Mouse (Mus musculus): ENCODE results near the gene Cd6. TPM values are rescaled to one million over a fixed set of nuclear protein-coding genes. Genes with fewer than 3 reads are reported as not detected.

Gene Cd6
- total and polyA plus RNA-seq, 3 experiments = not detected

DNA sequence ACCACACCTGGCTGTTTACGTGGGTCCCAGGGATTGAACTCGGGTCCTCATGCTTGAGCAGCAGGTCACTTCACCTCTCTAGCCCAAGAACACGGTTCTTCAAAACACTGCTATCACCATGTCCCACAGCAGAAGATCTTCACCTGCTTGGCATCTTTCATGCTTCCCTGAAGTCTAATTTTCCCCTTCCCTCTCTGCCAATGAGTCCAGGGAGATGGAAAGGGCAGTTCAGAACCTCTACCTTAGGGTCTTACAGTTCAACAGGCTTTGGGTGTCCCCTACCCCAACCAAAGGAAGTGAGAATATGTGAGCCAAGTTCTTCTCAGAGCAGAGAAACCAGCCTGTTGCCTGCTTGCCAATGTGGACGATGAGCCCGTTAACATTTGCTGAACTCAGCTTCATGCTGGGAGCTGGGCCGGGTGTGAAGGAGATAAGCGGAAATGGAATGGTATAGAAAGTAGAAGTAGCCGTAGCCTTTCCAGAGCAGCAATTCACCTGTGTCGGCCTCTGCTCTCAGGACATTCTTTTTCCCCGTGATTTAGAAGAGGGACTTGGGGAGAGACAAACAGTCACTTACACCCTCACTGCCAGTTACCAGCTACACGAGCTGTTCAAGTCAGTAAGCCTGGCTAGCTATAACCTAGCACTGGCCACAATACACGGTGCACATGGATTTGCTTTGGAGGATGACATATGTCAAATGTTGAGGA, 21.2 kb downstream of the Cd6 start:
- Histone ChIP-seq H3K79me2 (ENCODE audit: control insufficient read depth, insufficient read depth, low read length, poor library complexity) (no peaks in the 10 kb centered on the region), H3K4me1 (ENCODE audit: control insufficient read depth in 1 of 2, insufficient read depth in 2 of 2, low read length in 2 of 2) (no peaks in the 10 kb centered on the region), H3K4me3 (ENCODE audit: control insufficient read depth in 1 of 2, insufficient read depth in 1 of 2, low read depth in 2 of 2, low read length in 2 of 2) (no peak overlapping the region), H3K27ac (ENCODE audit: control insufficient read depth, low read depth, low read length) (no peak overlapping the region), H3K9ac (ENCODE audit: control insufficient read depth, low read depth, low read length, poor library complexity, severe bottlenecking) (no peak overlapping the region), H3K27me3 (ENCODE audit: control insufficient read depth in 1 of 2, insufficient read depth in 2 of 2, low read length in 2 of 2) (peaks cover 2 to 4% of the 10 kb centered on the region in 2 experiments; a peak in 3 of 4 replicates), H3K36me3 (ENCODE audit: control insufficient read depth in 1 of 2, insufficient read depth in 2 of 2, low read length in 2 of 2) (no peaks in the 10 kb centered on the region; a peak in 1 of 4 replicates), H3K9me3 (replicated peaks; ENCODE audit: insufficient read depth, low read length) (no peaks in the 10 kb centered on the region)
- no peak for DNase-seq (ENCODE audit: low read depth, low spot score)
- no peak for TF ChIP-seq POLR2A (IDR thresholded peaks at IDR 0.05; ENCODE audit: control insufficient read depth in 1 of 2, insufficient read depth in 1 of 2, low read depth in 1 of 2, low read length in 2 of 2, poor library complexity in 1 of 2)

DNA sequence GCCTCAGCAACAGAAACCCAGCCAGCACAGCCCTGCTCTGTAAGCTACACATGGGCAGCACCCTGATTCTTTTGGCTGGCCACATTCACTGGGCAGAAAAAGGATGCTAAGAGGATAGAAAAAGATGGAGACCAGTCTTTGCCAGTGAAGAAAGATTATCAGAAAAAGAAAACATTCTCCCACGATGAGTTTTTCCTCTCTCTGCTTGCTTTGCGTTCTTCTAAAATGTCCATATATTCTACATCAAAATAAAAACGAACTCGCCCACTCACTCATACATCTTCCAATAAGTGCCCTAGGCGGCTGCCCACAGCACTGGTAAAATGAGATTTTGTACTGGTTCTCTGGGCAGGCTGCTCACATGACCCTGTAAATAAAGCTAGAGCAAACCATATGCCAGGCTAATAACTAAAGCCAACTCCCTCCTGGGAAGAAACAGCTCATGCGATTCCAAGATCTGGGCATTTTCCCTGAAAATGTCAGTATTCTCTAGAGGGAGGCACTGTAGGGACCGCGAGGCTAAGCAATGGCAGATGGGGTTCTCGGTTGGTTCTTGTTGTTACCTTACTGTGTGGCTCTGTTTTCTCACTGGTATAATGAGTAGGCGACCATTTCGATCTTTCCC, 24.1 kb downstream of the Cd6 start:
- Histone ChIP-seq H3K36me3 (ENCODE audit: control insufficient read depth in 1 of 2, insufficient read depth in 2 of 2, low read length in 2 of 2) (no peaks in the 10 kb centered on the region), H3K4me1 (ENCODE audit: control insufficient read depth in 1 of 2, insufficient read depth in 2 of 2, low read length in 2 of 2) (no peaks in the 10 kb centered on the region), H3K9me3 (replicated peaks; ENCODE audit: insufficient read depth, low read length) (no peaks in the 10 kb centered on the region), H3K79me2 (ENCODE audit: control insufficient read depth, insufficient read depth, low read length, poor library complexity) (no peaks in the 10 kb centered on the region), H3K27ac (ENCODE audit: control insufficient read depth, low read depth, low read length) (no peak overlapping the region), H3K4me3 (ENCODE audit: control insufficient read depth in 1 of 2, insufficient read depth in 1 of 2, low read depth in 2 of 2, low read length in 2 of 2) (no peak overlapping the region), H3K27me3 (ENCODE audit: control insufficient read depth in 1 of 2, insufficient read depth in 2 of 2, low read length in 2 of 2) (peaks cover 2 to 6% of the 10 kb centered on the region in 2 experiments; a peak in 3 of 4 replicates), H3K9ac (ENCODE audit: control insufficient read depth, low read depth, low read length, poor library complexity, severe bottlenecking) (no peak overlapping the region)
- no peak for DNase-seq (ENCODE audit: low read depth, low spot score)
- TF ChIP-seq UBTF (IDR thresholded peaks at IDR 0.05; ENCODE audit: borderline replicate concordance, insufficient read depth, low read depth, low read length) (no peak), POLR2AphosphoS2 (IDR thresholded peaks at IDR 0.05; ENCODE audit: low read length) (no peak), ZNF384 (IDR thresholded peaks at IDR 0.05; ENCODE audit: low read depth, low read length) (no peak), ZMIZ1 (IDR thresholded peaks at IDR 0.05; ENCODE audit: low read depth, low read length) (no peak), BHLHE40 (IDR thresholded peaks at IDR 0.05; ENCODE audit: borderline replicate concordance, low read depth, low read length) (no peak), POLR2AphosphoS5 (IDR thresholded peaks at IDR 0.05; ENCODE audit: borderline replicate concordance, low read depth, low read length) (no peak), USF1 (IDR thresholded peaks at IDR 0.05; ENCODE audit: low read depth, low read length) (no peak), TBP (IDR thresholded peaks at IDR 0.05; ENCODE audit: low read depth, low read length) (no peak), MXI1 (IDR thresholded peaks at IDR 0.05; ENCODE audit: low read depth, low read length) (no peak)

DNA sequence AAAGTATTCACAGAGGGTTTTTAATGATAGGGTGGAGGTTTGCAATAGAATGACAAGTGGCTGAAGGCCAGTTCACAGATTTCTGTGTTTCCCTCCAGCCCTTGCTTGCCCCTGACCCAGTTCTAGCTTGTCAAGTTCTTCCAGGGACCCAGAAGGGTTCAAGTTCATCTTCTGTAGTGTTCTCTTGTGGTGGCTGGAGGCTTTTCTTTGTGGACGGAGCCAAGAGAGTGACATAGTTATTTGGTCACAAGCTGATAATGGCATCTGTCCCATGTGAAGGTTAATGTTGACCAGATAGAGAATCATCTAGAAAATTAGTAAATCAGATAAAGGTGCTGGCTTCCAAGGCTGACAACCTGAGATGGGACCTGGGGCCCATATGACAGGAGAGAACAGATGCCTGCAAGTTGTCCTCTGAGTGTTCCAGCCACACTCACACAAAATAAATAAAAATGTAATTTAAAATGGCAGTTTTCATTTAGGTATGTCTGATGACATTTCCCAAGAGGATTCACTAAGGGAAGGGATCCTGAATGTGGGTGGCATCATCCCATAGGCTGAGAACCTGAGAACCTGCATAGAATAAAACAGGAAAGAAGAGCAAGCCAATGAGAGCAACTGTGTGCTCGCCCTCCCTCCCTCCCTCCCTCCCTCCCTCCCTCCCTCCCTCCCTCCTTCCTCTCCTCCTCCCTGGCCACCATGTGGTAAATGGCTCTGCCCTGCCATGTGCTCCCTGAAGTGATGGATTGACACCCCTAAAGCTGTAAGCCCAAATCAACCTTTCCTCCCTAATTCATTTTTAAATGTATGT, 24.8 kb downstream of the Cd6 start:
- Histone ChIP-seq H3K36me3 (ENCODE audit: control insufficient read depth in 1 of 2, insufficient read depth in 2 of 2, low read length in 2 of 2) (no peaks in the 10 kb centered on the region), H3K27ac (ENCODE audit: control insufficient read depth, low read depth, low read length) (no peak overlapping the region), H3K9ac (ENCODE audit: control insufficient read depth, low read depth, low read length, poor library complexity, severe bottlenecking) (no peak overlapping the region), H3K4me3 (ENCODE audit: control insufficient read depth in 1 of 2, insufficient read depth in 1 of 2, low read depth in 2 of 2, low read length in 2 of 2) (no peak overlapping the region), H3K9me3 (replicated peaks; ENCODE audit: insufficient read depth, low read length) (no peaks in the 10 kb centered on the region), H3K79me2 (ENCODE audit: control insufficient read depth, insufficient read depth, low read length, poor library complexity) (no peaks in the 10 kb centered on the region), H3K4me1 (ENCODE audit: control insufficient read depth in 1 of 2, insufficient read depth in 2 of 2, low read length in 2 of 2) (no peaks in the 10 kb centered on the region), H3K27me3 (ENCODE audit: control insufficient read depth in 1 of 2, insufficient read depth in 2 of 2, low read length in 2 of 2) (peaks cover 2 to 6% of the 10 kb centered on the region in 2 experiments; a peak in 3 of 4 replicates)
- DNase-seq (ENCODE audit: low read depth, low spot score) = no peak
- TF ChIP-seq CHD2 (IDR thresholded peaks at IDR 0.05; ENCODE audit: low read length) (no peak), JUND (IDR thresholded peaks at IDR 0.05; ENCODE audit: low read depth, low read length) (no peak), MYC (IDR thresholded peaks at IDR 0.05; ENCODE audit: low read depth, low read length) (no peak), RAD21 (IDR thresholded peaks at IDR 0.05; ENCODE audit: low read depth, low read length) (no peak), ZC3H11A (IDR thresholded peaks at IDR 0.05; ENCODE audit: low read depth, low read length) (no peak), POLR2AphosphoS5 (IDR thresholded peaks at IDR 0.05; ENCODE audit: borderline replicate concordance, low read depth, low read length) (no peak), RCOR1 (IDR thresholded peaks at IDR 0.05; ENCODE audit: low read depth, low read length) (no peak), GABPA (IDR thresholded peaks at IDR 0.05; ENCODE audit: low read depth, low read length) (no peak), ZNF384 (IDR thresholded peaks at IDR 0.05; ENCODE audit: low read depth, low read length) (no peak), NELFE (IDR thresholded peaks at IDR 0.05; ENCODE audit: low read depth, low read length) (no peak), MAX (IDR thresholded peaks at IDR 0.05; ENCODE audit: low read length) (no peak)
